Comparison of ENCODE assay signal across 8 mouse cellular contexts in the genomic region with DNA sequence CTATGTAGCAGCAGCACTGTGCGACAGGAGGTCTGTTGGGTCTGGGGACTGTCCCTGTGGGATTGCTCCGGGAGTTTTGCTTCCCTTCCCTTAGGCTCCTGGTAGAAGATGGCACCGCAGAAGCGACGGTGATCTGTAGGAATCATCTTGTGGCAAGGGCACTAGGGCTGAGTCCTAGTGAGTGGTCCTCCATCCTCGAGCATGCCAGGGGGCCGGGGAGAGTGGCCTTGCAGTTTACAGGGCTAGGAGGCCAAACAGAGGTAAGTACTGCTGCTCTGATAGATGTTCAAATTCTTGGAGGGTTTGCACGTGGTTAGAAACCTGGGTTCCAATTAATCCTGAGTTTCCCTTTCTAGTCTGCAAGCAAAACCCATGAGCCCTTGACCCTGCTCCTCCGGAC. TPM values are rescaled to one million over a fixed set of nuclear protein-coding genes. Genes with fewer than 3 reads are reported as not detected.
A peak's percentile ranks its signal among the peaks of the same experiment; 100 is the strongest.
DNase-seq lines count a peak whose midpoint lies in the region; ATAC-seq lines count a peak whose summit lies in the region.

No protein-coding gene starts in this region.

- ATAC-seq in kidney, embryonic 15.5 days (replicated peaks; ENCODE audit: low FRiP score), result no peak
- ATAC-seq in hindbrain, embryonic 13.5 days (ENCODE audit: low FRiP score), result no peak
- ATAC-seq in midbrain, embryonic 13.5 days, result no peak

- peaks cover 57% of the 10 kb centered on the region for H3K36me3 ChIP-seq in kidney, embryonic 15.5 days
- peaks cover 61% of the 10 kb centered on the region for H3K36me3 ChIP-seq in embryonic facial prominence, embryonic 10.5 days (replicated peaks)
- H3K36me3 ChIP-seq in hindbrain, embryonic 13.5 days, result peaks cover 54% of the 10 kb centered on the region
- H3K36me3 ChIP-seq in midbrain, embryonic 13.5 days, result peaks cover 46% of the 10 kb centered on the region

- WGBS in kidney, embryonic 15.5 days, result 80% methylated on average over 9 of the region's 9 CpGs
- 79% methylated on average over 9 of the region's 9 CpGs for WGBS in embryonic facial prominence, embryonic 10.5 days
- 80% methylated on average over 9 of the region's 9 CpGs for WGBS in hindbrain, embryonic 13.5 days
- WGBS in midbrain, embryonic 13.5 days, result 83% methylated on average over 9 of the region's 9 CpGs

- H3K4me2 ChIP-seq in kidney, embryonic 15.5 days, result peak overlapping the region; percentile 65
- H3K4me2 ChIP-seq in hindbrain, embryonic 13.5 days, result peak overlapping the region; percentile 60
- peak overlapping the region; percentile 50 for H3K4me2 ChIP-seq in midbrain, embryonic 13.5 days (replicated peaks)

- H3K9me3 ChIP-seq in kidney, embryonic 15.5 days (replicated peaks), result no peaks in the 10 kb centered on the region
- no peaks in the 10 kb centered on the region for H3K9me3 ChIP-seq in embryonic facial prominence, embryonic 10.5 days
- no peaks in the 10 kb centered on the region for H3K9me3 ChIP-seq in hindbrain, embryonic 13.5 days
- H3K9me3 ChIP-seq in midbrain, embryonic 13.5 days, result no peaks in the 10 kb centered on the region

- peak overlapping the region; percentile 82 for H3K4me3 ChIP-seq in kidney, embryonic 15.5 days (replicated peaks)
- H3K4me3 ChIP-seq in embryonic facial prominence, embryonic 10.5 days, result peak overlapping the region; percentile 77
- peak overlapping the region; percentile 15 for H3K4me3 ChIP-seq in hindbrain, embryonic 13.5 days
- H3K4me3 ChIP-seq in midbrain, embryonic 13.5 days (replicated peaks), result peak overlapping the region; percentile 52; the same call in 1 of the 2 replicates

- no peak overlapping the region for H3K9ac ChIP-seq in kidney, embryonic 15.5 days
- 0 out of 2 replicates have a peak overlapping the region, but pooled peaks have one; percentile 39 for H3K9ac ChIP-seq in hindbrain, embryonic 13.5 days
- no peak overlapping the region; the same call in 1 of the 2 replicates for H3K9ac ChIP-seq in midbrain, embryonic 13.5 days (replicated peaks)

- H3K4me1 ChIP-seq in kidney, embryonic 15.5 days, result peaks cover 32% of the 10 kb centered on the region
- H3K4me1 ChIP-seq in embryonic facial prominence, embryonic 10.5 days, result peaks cover 33% of the 10 kb centered on the region
- peaks cover 33% of the 10 kb centered on the region for H3K4me1 ChIP-seq in hindbrain, embryonic 13.5 days (replicated peaks)
- H3K4me1 ChIP-seq in midbrain, embryonic 13.5 days (replicated peaks), result peaks cover 30% of the 10 kb centered on the region

- H3K27me3 ChIP-seq in kidney, embryonic 15.5 days, result no peaks in the 10 kb centered on the region
- no peaks in the 10 kb centered on the region for H3K27me3 ChIP-seq in embryonic facial prominence, embryonic 10.5 days (replicated peaks; ENCODE audit: low read depth, poor library complexity, severe bottlenecking)
- H3K27me3 ChIP-seq in hindbrain, embryonic 13.5 days, result no peaks in the 10 kb centered on the region
- no peaks in the 10 kb centered on the region for H3K27me3 ChIP-seq in midbrain, embryonic 13.5 days

- peak overlapping the region; percentile 90 for H3K27ac ChIP-seq in kidney, embryonic 15.5 days
- peak overlapping the region; percentile 79 for H3K27ac ChIP-seq in embryonic facial prominence, embryonic 10.5 days (replicated peaks)
- peak overlapping the region; percentile 84 for H3K27ac ChIP-seq in hindbrain, embryonic 13.5 days
- peak overlapping the region; percentile 57 for H3K27ac ChIP-seq in midbrain, embryonic 13.5 days

- DNase-seq in kidney, postnatal 36 days, result no peak
- no peak for DNase-seq in embryonic facial prominence, embryonic 10.5 days (ENCODE audit: low spot score)
- DNase-seq in B cell, adult 2 months, result no peak
- DNase-seq in thymus, postnatal 36 days, result no peak
- no peak for DNase-seq in right cerebral cortex, postnatal 14 days

RNA-seq across cellular contexts. Expression of gene Aurkb, which starts 10.0 kb away (rescaled TPM):
- 164 and 175 TPM in 2 replicates for polyA plus RNA-seq in kidney, embryonic 15.5 days (2015; fragmentation: Nextera tagmentation; extraction: Ambion mirVana)
- 215 and 218 TPM in 2 replicates for polyA plus RNA-seq in embryonic facial prominence, embryonic 10.5 days (2016; fragmentation: Nextera tagmentation; extraction: Ambion mirVana)
- 31.7 and 34.2 TPM in 2 replicates for polyA plus RNA-seq in hindbrain, embryonic 13.5 days (2015; fragmentation: Nextera tagmentation; extraction: Ambion mirVana)
- 61.3 and 62.6 TPM in 2 replicates for polyA plus RNA-seq in midbrain, embryonic 13.5 days (2015; fragmentation: Nextera tagmentation; extraction: Ambion mirVana)

RNA-seq across cellular contexts. Expression of gene Ctc1, which starts 19.7 kb away (rescaled TPM):
- polyA plus RNA-seq in kidney, embryonic 15.5 days (2015; fragmentation: Nextera tagmentation; extraction: Ambion mirVana), result 50.6 and 72.7 TPM in 2 replicates
- polyA plus RNA-seq in embryonic facial prominence, embryonic 10.5 days (2016; fragmentation: Nextera tagmentation; extraction: Ambion mirVana), result 100 and 103 TPM in 2 replicates
- polyA plus RNA-seq in hindbrain, embryonic 13.5 days (2015; fragmentation: Nextera tagmentation; extraction: Ambion mirVana), result 49.4 and 49.9 TPM in 2 replicates
- 51.2 and 58.8 TPM in 2 replicates for polyA plus RNA-seq in midbrain, embryonic 13.5 days (2015; fragmentation: Nextera tagmentation; extraction: Ambion mirVana)

RNA-seq across cellular contexts. Expression of gene Borcs6, which starts 24.1 kb away (rescaled TPM):
- polyA plus RNA-seq in kidney, embryonic 15.5 days (2015; fragmentation: Nextera tagmentation; extraction: Ambion mirVana), result 7.4 and 8.7 TPM in 2 replicates
- polyA plus RNA-seq in embryonic facial prominence, embryonic 10.5 days (2016; fragmentation: Nextera tagmentation; extraction: Ambion mirVana), result 5.3 and 5.9 TPM in 2 replicates
- polyA plus RNA-seq in hindbrain, embryonic 13.5 days (2015; fragmentation: Nextera tagmentation; extraction: Ambion mirVana), result 13.4 and 15.2 TPM in 2 replicates
- 11.3 and 13.5 TPM in 2 replicates for polyA plus RNA-seq in midbrain, embryonic 13.5 days (2015; fragmentation: Nextera tagmentation; extraction: Ambion mirVana)

RNA-seq across cellular contexts. Expression of gene Pfas, which starts 27.2 kb away (rescaled TPM):
- polyA plus RNA-seq in kidney, embryonic 15.5 days (2015; fragmentation: Nextera tagmentation; extraction: Ambion mirVana), result 43.9 and 45.9 TPM in 2 replicates
- polyA plus RNA-seq in embryonic facial prominence, embryonic 10.5 days (2016; fragmentation: Nextera tagmentation; extraction: Ambion mirVana), result 70.1 and 71.9 TPM in 2 replicates
- polyA plus RNA-seq in hindbrain, embryonic 13.5 days (2015; fragmentation: Nextera tagmentation; extraction: Ambion mirVana), result 19.1 and 20.4 TPM in 2 replicates
- polyA plus RNA-seq in midbrain, embryonic 13.5 days (2015; fragmentation: Nextera tagmentation; extraction: Ambion mirVana), result 25.7 and 26.0 TPM in 2 replicates

RNA-seq across cellular contexts. Expression of gene Tmem107, which starts 35.2 kb away (rescaled TPM):
- 60.8 and 64.3 TPM in 2 replicates for polyA plus RNA-seq in kidney, embryonic 15.5 days (2015; fragmentation: Nextera tagmentation; extraction: Ambion mirVana)
- 41.0 and 44.5 TPM in 2 replicates for polyA plus RNA-seq in embryonic facial prominence, embryonic 10.5 days (2016; fragmentation: Nextera tagmentation; extraction: Ambion mirVana)
- 28.7 and 41.0 TPM in 2 replicates for polyA plus RNA-seq in hindbrain, embryonic 13.5 days (2015; fragmentation: Nextera tagmentation; extraction: Ambion mirVana)
- polyA plus RNA-seq in midbrain, embryonic 13.5 days (2015; fragmentation: Nextera tagmentation; extraction: Ambion mirVana), result 31.7 and 42.5 TPM in 2 replicates

Comparison
In these comparisons a context has a peak if more than half of its experiments do, and no peak if none do; other contexts are left out.
1. H3K4me3 ChIP-seq: peak in every context shown above with its lines; median percentile 82 in kidney, embryonic 15.5 days; 77 in embryonic facial prominence, embryonic 10.5 days; 52 in midbrain, embryonic 13.5 days; 15 in hindbrain, embryonic 13.5 days.